Mouse (Mus musculus): ENCODE measurements around the gene Ugcg. TPM values are rescaled to one million over a fixed set of nuclear protein-coding genes. Genes with fewer than 3 reads are reported as not detected.
A peak's percentile ranks its signal among the peaks of the same experiment; 100 is the strongest.

Gene Ugcg
- polyA plus RNA-seq, 1 experiment from 2014 or later, result 12.8 TPM

DNA sequence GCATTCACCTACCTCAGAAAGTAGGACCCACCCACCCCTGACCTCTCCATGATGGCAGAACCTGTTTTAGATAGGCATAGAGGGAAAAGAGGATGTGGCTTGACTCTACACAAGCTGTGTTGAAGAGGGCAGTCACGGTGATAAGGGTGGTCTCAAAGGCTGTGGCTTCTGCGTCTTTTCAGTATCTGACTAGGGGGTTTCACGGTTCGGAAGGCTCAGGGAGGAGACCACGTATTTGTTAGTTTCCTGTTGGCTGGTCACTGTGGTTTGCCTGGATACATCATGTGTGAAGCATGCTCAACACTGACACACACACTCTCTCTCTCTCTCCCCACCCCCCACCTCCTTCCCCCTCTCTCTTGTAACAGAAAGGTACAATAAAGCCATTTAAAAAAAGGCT is 76.1 kb downstream of the Ugcg start:
- no peaks in the 10 kb centered on the region for H3K36me3 ChIP-seq (ENCODE audit: control insufficient read depth, insufficient read depth, low read length)
- H3K4me3 ChIP-seq (ENCODE audit: low read depth, low read length), result no peak overlapping the region
- H3K4me1 ChIP-seq (ENCODE audit: control insufficient read depth, insufficient read depth, low read length), result no peaks in the 10 kb centered on the region
- no peak overlapping the region for H3K4me2 ChIP-seq
- no peak overlapping the region for H3K27ac ChIP-seq (ENCODE audit: low read depth, low read length)
- ATAC-seq (ENCODE audit: low FRiP score) (no peak), DNase-seq (ENCODE audit: low spot score, missing footprints) (peak; percentile 28)
- no peaks in the 10 kb centered on the region for H3K27me3 ChIP-seq (ENCODE audit: control insufficient read depth, insufficient read depth, low read length)
- WGBS, result 83% methylated on average over 5 of the region's 5 CpGs
- no peaks in the 10 kb centered on the region for H3K9me3 ChIP-seq (ENCODE audit: control insufficient read depth, low read length)
- H3K9ac ChIP-seq (ENCODE audit: low read length), result no peak overlapping the region

DNA sequence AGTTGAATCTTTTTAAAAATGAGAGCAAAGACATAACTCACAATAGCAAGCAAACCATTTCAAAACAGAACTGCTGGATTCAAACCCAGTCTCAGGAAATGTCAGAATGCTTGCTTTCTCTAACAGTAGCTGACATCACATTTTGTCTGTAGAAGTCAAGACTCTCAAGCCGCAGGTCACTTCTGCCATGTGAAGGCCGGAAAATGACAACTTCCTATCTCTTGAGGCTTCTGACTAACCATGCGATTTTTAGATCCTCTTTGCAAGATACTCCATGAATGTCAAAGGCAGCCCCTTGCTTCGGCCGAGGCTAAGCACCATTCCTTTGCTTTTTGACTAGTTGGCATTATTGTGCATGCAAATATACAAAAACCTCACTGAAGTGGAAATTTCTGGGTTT is 76.6 kb downstream of the Ugcg start:
- Histone ChIP-seq H3K9me3 (ENCODE audit: control insufficient read depth, low read length) (no peaks in the 10 kb centered on the region), H3K36me3 (ENCODE audit: control insufficient read depth, insufficient read depth, low read length) (no peaks in the 10 kb centered on the region), H3K27ac (ENCODE audit: low read depth, low read length) (no peak overlapping the region), H3K27me3 (ENCODE audit: control insufficient read depth, insufficient read depth, low read length) (no peaks in the 10 kb centered on the region), H3K4me2 (no peak overlapping the region), H3K4me3 (ENCODE audit: low read depth, low read length) (no peak overlapping the region), H3K4me1 (ENCODE audit: control insufficient read depth, insufficient read depth, low read length) (no peaks in the 10 kb centered on the region), H3K9ac (ENCODE audit: low read length) (no peak overlapping the region)
- no peak for ATAC-seq (ENCODE audit: low FRiP score)
- no peak for DNase-seq (ENCODE audit: low spot score, missing footprints)
- 94% methylated on average over 5 of the region's 5 CpGs for WGBS

Other genes with a start within 250 kb of the Ugcg start
- 0.95 and 1.0 TPM in 2 replicates for gene Zkscan16, start 245.6 kb upstream of the Ugcg start, polyA plus RNA-seq (2014; fragmentation: Nextera tagmentation; extraction: Ambion mirVana)
- gene Ptgr1, start 202.1 kb upstream of the Ugcg start, polyA plus RNA-seq (2014; fragmentation: Nextera tagmentation; extraction: Ambion mirVana), result 16.2 and 17.6 TPM in 2 replicates
- 5.3 and 5.5 TPM in 2 replicates for gene Dnajc25, start 194.2 kb upstream of the Ugcg start, polyA plus RNA-seq (2014; fragmentation: Nextera tagmentation; extraction: Ambion mirVana)
- gene Gm20503, start 186.0 kb upstream of the Ugcg start, polyA plus RNA-seq (2014; fragmentation: Nextera tagmentation; extraction: Ambion mirVana), result 5.4 and 7.8 TPM in 2 replicates
- 89.7 and 95.8 TPM in 2 replicates for gene Gng10, start 154.2 kb upstream of the Ugcg start, polyA plus RNA-seq (2014; fragmentation: Nextera tagmentation; extraction: Ambion mirVana)
- not detected in 2 replicates for gene AI481877, start 50.3 kb upstream of the Ugcg start, polyA plus RNA-seq (2014; fragmentation: Nextera tagmentation; extraction: Ambion mirVana)
- gene Susd1, start 249.4 kb downstream of the Ugcg start, polyA plus RNA-seq (2014; fragmentation: Nextera tagmentation; extraction: Ambion mirVana), result 1.0 and 1.5 TPM in 2 replicates